Mouse (Mus musculus): Measurements from ENCODE around the gene Znhit1. TPM values are rescaled to one million over a fixed set of nuclear protein-coding genes. Genes with fewer than 3 reads are reported as not detected.

Gene Znhit1
- polyA plus RNA-seq, 1 experiment from 2014 or later, result 79.5 TPM

DNA sequence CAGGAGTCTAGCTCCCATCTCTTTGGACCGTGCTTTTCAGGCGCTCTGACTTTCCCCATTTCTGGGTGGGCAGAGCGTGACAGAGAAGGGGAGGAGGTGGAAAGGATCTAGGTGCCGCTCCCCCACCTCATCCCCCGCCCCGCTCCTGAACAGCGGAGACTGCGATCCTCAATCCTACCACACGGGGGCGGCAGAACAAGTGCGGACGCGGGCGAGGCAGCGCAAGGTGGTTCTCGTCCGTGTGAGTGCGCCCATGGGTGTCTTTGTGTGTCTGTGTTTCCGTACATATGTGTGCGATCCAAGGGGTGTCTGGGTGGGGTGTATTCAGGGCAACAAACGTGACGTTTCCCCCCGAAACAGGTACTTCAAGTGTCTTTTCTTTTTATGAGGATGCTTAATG lies 37.3 kb upstream of the Znhit1 start:
- Histone ChIP-seq H3K9me3 (replicated peaks) (no peaks in the 10 kb centered on the region), H3K4me1 (replicated peaks) (peaks cover 8% of the 10 kb centered on the region), H3K36me3 (no peaks in the 10 kb centered on the region), H3K4me2 (no peak overlapping the region), H3K4me3 (no peak overlapping the region), H3K27me3 (peaks cover 73% of the 10 kb centered on the region), H3K9ac (no peak overlapping the region), H3K27ac (no peak overlapping the region)
- under 1% methylated on average over 23 of the region's 23 CpGs for WGBS
- no peak for ATAC-seq (replicated peaks; ENCODE audit: insufficient number of reproducible peaks, insufficient read depth, low FRiP score, low read depth)

DNA sequence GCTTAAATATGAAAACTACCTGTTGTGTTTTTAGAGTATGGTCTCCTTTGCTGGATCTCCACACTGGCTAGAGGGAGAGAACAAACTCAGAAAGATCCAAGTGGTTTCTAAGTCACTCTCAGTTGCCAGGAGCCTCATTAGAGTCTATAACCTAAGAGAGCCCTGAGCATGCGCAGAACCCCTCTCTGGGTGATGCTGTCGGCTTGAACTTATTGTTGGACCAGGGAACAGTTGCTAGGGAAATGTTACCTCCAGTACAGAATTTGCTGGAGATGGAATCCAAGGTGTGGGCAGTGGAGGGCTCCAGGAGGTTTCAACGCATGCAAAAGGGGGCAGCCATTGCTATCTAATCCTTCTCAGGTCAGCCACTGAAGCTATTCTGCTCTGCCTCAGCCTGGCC lies 36.5 kb upstream of the Znhit1 start:
- peaks cover 69% of the 10 kb centered on the region for H3K27me3 ChIP-seq
- no peak overlapping the region for H3K27ac ChIP-seq
- H3K36me3 ChIP-seq, result no peaks in the 10 kb centered on the region
- no peak overlapping the region for H3K9ac ChIP-seq
- WGBS, result 44% methylated on average over 3 of the region's 3 CpGs
- no peak overlapping the region for H3K4me3 ChIP-seq
- peaks cover 2% of the 10 kb centered on the region; the same call in 1 of the 2 replicates for H3K4me1 ChIP-seq (replicated peaks)
- ATAC-seq (replicated peaks; ENCODE audit: insufficient number of reproducible peaks, insufficient read depth, low FRiP score, low read depth), result no peak
- no peaks in the 10 kb centered on the region for H3K9me3 ChIP-seq (replicated peaks)
- no peak overlapping the region for H3K4me2 ChIP-seq

DNA sequence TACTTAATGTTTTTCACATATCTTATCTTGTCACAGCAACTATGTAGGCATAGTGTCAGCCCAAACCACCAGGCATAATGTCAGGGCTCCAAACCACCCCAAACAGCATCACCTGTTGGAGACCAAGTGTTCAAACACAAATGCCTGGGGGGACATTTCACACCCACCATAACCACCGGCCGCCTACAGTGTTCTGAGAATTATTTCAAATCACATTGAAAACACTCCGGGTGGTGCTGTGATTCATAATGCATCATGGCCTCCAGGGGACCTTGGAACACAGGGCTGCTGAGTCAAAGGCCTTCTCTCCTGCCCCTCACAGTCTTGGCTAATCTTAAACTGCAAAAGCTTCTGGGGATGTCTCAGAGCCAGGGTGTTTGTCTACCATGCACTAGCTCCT lies 28.1 kb upstream of the Znhit1 start:
- no peak overlapping the region for H3K9ac ChIP-seq
- no peaks in the 10 kb centered on the region for H3K9me3 ChIP-seq (replicated peaks)
- H3K4me2 ChIP-seq, result no peak overlapping the region
- no peaks in the 10 kb centered on the region for H3K4me1 ChIP-seq (replicated peaks)
- H3K36me3 ChIP-seq, result no peaks in the 10 kb centered on the region
- peaks cover 8% of the 10 kb centered on the region; the same call in 1 of the 2 replicates for H3K27me3 ChIP-seq
- no peak for ATAC-seq (replicated peaks; ENCODE audit: insufficient number of reproducible peaks, insufficient read depth, low FRiP score, low read depth)
- 89% methylated on average over 3 of the region's 3 CpGs for WGBS
- H3K4me3 ChIP-seq, result no peak overlapping the region
- no peak overlapping the region for H3K27ac ChIP-seq

DNA sequence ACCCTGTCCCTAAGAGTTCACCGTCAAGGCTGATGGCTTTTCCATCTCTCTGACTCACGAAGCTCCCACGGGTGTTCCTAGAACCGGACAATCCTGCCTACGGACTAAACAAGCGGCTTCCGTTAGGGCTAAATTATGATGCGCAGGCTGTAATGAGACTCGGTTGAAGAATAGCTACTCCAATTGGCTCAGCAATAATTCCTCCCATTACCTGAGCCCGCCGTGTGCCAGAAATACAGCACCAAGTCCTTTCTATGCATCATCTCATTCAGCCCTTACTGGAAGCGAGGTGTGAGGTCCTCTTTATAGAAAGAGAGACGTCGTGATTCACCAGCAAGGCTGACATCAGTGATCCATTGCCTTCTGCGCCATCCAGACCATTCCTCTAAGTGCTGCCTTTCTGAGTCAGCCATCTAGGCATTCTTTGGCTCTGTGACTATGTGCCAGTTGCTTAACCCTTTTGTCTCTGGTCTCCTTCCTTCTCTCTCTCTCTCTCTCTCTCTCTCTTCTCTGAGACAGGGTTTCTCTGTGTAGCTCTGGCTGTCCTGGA lies 24.7 kb upstream of the Znhit1 start:
- Histone ChIP-seq H3K27me3 (no peaks in the 10 kb centered on the region; the same call in 1 of the 2 replicates), H3K4me2 (no peak overlapping the region), H3K9me3 (replicated peaks) (no peaks in the 10 kb centered on the region), H3K9ac (no peak overlapping the region), H3K36me3 (no peaks in the 10 kb centered on the region), H3K27ac (no peak overlapping the region), H3K4me1 (replicated peaks) (no peaks in the 10 kb centered on the region), H3K4me3 (no peak overlapping the region)
- 69% methylated on average over 15 of the region's 15 CpGs for WGBS
- ATAC-seq (replicated peaks; ENCODE audit: insufficient number of reproducible peaks, insufficient read depth, low FRiP score, low read depth), result no peak

DNA sequence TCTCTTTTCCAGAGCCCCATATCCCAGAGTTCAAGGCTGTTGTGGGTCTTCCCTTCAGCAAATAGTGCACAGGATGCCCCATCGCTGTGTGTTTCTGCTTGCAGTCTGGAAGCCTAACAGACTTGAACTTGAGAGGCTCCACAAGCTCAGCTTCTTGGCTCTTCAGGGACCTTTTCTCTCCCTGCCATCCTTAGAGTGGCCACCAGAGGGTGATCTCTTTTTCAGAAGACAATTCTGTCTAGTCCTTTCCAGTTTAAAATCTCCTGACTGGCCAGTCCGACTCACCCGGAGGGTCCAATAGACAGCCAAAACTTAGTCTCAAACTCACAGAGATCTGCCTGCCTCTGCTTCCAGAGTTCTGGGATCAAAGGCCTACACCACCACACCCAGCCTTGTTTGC lies 22.2 kb upstream of the Znhit1 start:
- Histone ChIP-seq H3K4me2 (no peak overlapping the region), H3K27ac (no peak overlapping the region), H3K4me3 (no peak overlapping the region), H3K36me3 (no peaks in the 10 kb centered on the region), H3K4me1 (replicated peaks) (0 out of 2 replicates have a peak, but pooled peaks cover 2% of the 10 kb centered on the region), H3K9ac (no peak overlapping the region), H3K27me3 (no peaks in the 10 kb centered on the region; the same call in 1 of the 2 replicates), H3K9me3 (replicated peaks) (no peaks in the 10 kb centered on the region)
- ATAC-seq (replicated peaks; ENCODE audit: insufficient number of reproducible peaks, insufficient read depth, low FRiP score, low read depth), result no peak
- 24% methylated on average over 3 of the region's 3 CpGs for WGBS

DNA sequence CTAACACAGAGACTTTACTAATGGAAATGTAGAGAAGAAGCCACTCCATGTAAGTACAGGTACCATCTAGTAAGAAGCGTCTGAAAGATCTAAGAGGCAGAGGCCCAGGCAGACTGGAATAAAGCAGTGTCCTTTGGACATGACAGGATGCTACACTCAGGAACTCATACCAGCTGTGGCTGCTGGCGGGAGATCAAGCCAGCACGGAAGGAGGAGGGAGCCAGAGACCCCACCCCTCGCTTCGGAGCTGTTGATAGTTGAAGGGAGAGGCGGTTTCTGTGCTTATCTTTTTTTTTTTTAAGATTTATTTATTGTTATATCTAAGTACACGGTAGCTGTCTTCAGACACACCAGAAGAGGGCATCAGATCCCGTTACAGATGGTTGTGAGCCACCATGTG lies 19.5 kb upstream of the Znhit1 start:
- Histone ChIP-seq H3K4me2 (no peak overlapping the region), H3K9ac (no peak overlapping the region), H3K4me3 (no peak overlapping the region), H3K4me1 (replicated peaks) (0 out of 2 replicates have a peak, but pooled peaks cover 2% of the 10 kb centered on the region), H3K27ac (no peak overlapping the region), H3K9me3 (replicated peaks) (no peaks in the 10 kb centered on the region), H3K27me3 (no peaks in the 10 kb centered on the region; the same call in 1 of the 2 replicates), H3K36me3 (no peaks in the 10 kb centered on the region)
- 42% methylated on average over 8 of the region's 8 CpGs for WGBS
- no peak for ATAC-seq (replicated peaks; ENCODE audit: insufficient number of reproducible peaks, insufficient read depth, low FRiP score, low read depth)

DNA sequence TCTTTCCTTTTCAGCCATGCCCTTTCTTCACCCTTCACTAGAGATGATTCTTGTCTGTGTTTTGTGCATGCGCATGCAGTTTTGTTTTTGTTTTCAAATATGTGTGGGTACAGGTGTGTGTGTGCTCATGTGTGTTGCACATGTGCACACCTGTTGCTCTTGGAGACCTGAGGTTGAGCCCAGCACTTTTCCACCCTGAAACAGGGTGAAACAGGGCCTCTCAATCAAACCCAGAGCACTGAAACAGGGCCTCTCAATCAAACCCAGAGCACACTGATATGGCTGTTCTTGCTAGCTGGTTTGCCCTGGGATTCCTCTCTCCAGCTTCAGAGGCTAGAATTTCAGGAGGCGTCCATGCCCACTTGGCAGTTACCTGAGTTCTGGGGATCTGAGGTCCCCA lies 12.8 kb upstream of the Znhit1 start:
- Histone ChIP-seq H3K27me3 (no peaks in the 10 kb centered on the region), H3K4me3 (no peak overlapping the region), H3K27ac (no peak overlapping the region), H3K9ac (no peak overlapping the region), H3K4me2 (no peak overlapping the region), H3K4me1 (replicated peaks) (no peaks in the 10 kb centered on the region; the same call in 1 of the 2 replicates), H3K9me3 (replicated peaks) (no peaks in the 10 kb centered on the region), H3K36me3 (peaks cover 4% of the 10 kb centered on the region; the same call in 1 of the 2 replicates)
- WGBS, result 92% methylated on average over 2 of the region's 2 CpGs
- no peak for ATAC-seq (replicated peaks; ENCODE audit: insufficient number of reproducible peaks, insufficient read depth, low FRiP score, low read depth)

DNA sequence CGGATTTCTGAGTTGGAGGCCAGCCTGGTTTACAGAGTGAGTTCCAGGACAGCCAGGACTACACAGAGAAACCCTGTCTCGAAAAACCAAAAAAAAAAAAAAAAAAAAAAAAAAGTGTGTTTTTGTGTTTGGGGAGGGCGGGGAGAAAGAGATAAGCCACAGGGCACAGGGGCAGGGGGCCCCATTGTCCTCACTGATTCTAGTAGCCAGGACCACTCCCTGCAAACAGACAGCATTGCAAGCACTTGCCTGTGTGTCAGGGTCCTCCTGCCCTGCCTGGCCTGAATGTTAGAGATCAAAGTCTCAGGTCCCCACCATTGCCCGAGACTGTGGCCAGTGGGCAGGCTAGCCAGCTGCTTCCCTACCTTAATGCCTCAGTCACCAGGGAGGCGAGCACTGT lies 11.6 kb upstream of the Znhit1 start:
- H3K4me3 ChIP-seq, result no peak overlapping the region
- WGBS, result 59% methylated on average over 5 of the region's 5 CpGs
- no peak overlapping the region for H3K4me2 ChIP-seq
- no peaks in the 10 kb centered on the region for H3K27me3 ChIP-seq
- H3K9ac ChIP-seq, result no peak overlapping the region
- no peaks in the 10 kb centered on the region for H3K9me3 ChIP-seq (replicated peaks)
- H3K4me1 ChIP-seq (replicated peaks), result no peaks in the 10 kb centered on the region; the same call in 1 of the 2 replicates
- peaks cover 16% of the 10 kb centered on the region; the same call in 1 of the 2 replicates for H3K36me3 ChIP-seq
- no peak for ATAC-seq (replicated peaks; ENCODE audit: insufficient number of reproducible peaks, insufficient read depth, low FRiP score, low read depth)
- no peak overlapping the region for H3K27ac ChIP-seq

DNA sequence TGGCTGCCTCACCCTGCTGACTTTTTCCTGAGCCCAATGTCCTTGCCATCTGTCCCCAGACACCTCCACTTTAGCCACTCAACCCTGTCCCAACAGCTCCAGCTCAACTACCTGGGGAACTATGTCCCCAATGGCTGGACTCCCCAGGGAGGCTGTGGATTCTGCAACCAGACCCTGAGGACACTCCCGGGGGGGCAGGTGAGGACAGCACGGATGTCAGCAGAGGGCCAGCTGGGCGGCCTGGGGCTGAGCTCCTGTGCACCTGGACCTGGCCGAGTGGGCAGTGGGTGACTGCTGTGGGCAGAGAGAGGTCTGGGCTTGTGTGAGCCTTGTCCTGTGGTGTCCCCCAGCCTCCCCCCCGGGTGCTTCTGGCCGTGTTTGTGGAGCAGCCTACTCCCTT lies 2.0 kb upstream of the Znhit1 start:
- no peaks in the 10 kb centered on the region for H3K9me3 ChIP-seq (replicated peaks)
- H3K27me3 ChIP-seq, result no peaks in the 10 kb centered on the region
- peaks cover 21% of the 10 kb centered on the region for H3K4me1 ChIP-seq (replicated peaks)
- ATAC-seq (replicated peaks; ENCODE audit: insufficient number of reproducible peaks, insufficient read depth, low FRiP score, low read depth), result no peak
- H3K4me3 ChIP-seq, result no peak overlapping the region
- peaks cover 52% of the 10 kb centered on the region for H3K36me3 ChIP-seq
- H3K9ac ChIP-seq, result no peak overlapping the region
- WGBS, result 87% methylated on average over 6 of the region's 6 CpGs
- no peak overlapping the region for H3K4me2 ChIP-seq
- H3K27ac ChIP-seq, result no peak overlapping the region

DNA sequence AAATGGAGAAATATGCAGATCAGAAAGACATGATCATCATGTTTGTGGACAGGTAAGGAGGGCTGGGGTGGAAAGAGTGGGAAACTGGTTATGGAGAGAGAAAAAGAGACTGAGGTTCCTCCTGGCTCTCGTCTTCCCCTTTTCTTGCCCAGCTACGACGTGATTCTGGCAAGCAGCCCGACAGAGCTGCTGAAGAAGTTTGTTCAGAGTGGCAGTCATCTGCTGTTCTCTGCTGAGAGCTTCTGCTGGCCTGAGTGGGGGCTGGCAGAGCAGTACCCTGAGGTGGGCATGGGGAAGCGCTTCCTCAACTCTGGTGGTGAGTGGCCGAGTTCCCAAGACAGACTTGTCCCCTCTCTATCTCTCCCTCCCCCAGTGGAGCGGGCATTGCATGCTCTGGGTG lies 599 bp upstream of the Znhit1 start:
- Histone ChIP-seq H3K36me3 (peaks cover 38% of the 10 kb centered on the region), H3K9me3 (replicated peaks) (no peaks in the 10 kb centered on the region), H3K4me1 (replicated peaks) (peaks cover 21% of the 10 kb centered on the region), H3K27me3 (no peaks in the 10 kb centered on the region), H3K9ac (0 out of 2 replicates have a peak overlapping the region, but pooled peaks have one; percentile 93), H3K4me3 (peak overlapping the region; percentile 84), H3K27ac (peak overlapping the region; percentile 87), H3K4me2 (peak overlapping the region; percentile 90)
- WGBS, result 57% methylated on average over 7 of the region's 7 CpGs
- ATAC-seq (replicated peaks; ENCODE audit: insufficient number of reproducible peaks, insufficient read depth, low FRiP score, low read depth), result no peak

DNA sequence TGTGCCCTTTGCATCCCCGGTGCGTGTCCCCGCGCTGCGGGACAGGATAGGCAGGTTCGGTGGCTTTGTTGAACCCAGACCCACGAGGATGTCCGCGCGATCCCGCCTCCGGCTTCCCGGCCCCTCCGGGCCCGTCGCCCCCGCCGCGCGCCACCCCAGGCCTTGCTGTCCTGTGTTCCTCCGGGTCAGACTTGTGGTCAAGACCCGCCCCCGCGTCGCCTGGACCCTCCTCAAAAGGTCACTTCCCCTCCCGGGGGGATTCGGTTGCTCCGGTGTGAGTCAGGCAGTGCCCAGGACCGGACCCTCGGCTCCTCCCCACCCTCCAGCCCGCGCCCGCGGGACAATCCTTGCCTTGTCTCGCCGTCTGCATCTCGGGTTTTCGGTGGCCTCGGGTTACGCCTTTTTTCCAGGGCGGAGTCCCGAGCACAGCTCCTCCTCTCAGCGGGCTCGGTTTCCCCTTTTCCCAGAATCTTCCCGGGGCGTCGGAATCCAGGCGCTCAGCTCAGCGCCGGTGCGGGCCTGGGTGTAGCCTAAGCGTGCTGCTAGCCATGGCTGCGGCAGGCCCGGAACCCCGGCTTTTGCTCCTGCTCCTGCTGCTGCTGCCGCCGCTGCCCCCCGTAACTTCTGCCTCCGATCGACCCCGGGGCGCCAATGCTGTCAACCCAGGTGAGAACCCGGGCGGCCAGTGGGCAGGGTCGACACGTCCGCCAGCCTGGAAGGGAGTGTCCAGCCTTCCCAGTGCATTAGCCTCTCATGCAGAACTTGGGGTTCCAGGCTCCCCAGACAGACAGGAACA lies 485 bp downstream of the Znhit1 start:
- under 1% methylated on average over 67 of the region's 67 CpGs for WGBS
- Histone ChIP-seq H3K9ac (peak overlapping the region; percentile 93), H3K9me3 (replicated peaks) (no peaks in the 10 kb centered on the region), H3K4me1 (replicated peaks) (peaks cover 22% of the 10 kb centered on the region), H3K4me2 (peak overlapping the region; percentile 90), H3K36me3 (peaks cover 28% of the 10 kb centered on the region), H3K27ac (peak overlapping the region; percentile 87), H3K27me3 (no peaks in the 10 kb centered on the region), H3K4me3 (peak overlapping the region; percentile 84)
- ATAC-seq (replicated peaks; ENCODE audit: insufficient number of reproducible peaks, insufficient read depth, low FRiP score, low read depth), result peak; percentile 68
